Mouse (Mus musculus) lung, adult 2 months (tissue): Measurements from ENCODE around the gene Gpsm1. TPM values are rescaled to one million over a fixed set of nuclear protein-coding genes. Genes with fewer than 3 reads are reported as not detected.

Source experiments
- DNase-seq: peaks from one replicate; pipeline ENCODE4 v3.0.0; 2022
- H3K4me1 ChIP-seq: fragments of 200-500 bp; 2 replicates; pipeline ENCODE4 v1.6.1; 2011; ENCODE audit warnings: low read length; ENCODE audit not compliant: control insufficient read depth, insufficient read depth
- H3K4me3 ChIP-seq: fragments of 200-500 bp; replicated peaks from 2 replicates; pipeline ENCODE3; 2011; ENCODE audit warnings: low read depth, mild to moderate bottlenecking, control low read depth, low read length; ENCODE audit errors: extremely low read depth
- CTCF ChIP-seq: fragments of 200-500 bp; IDR thresholded peaks from 2 replicates; pipeline ENCODE4 v1.5.1; 2011; ENCODE audit warnings: mild to moderate bottlenecking, low read length, control low read depth; ENCODE audit not compliant: insufficient read depth
- POLR2A ChIP-seq: fragments of 200-500 bp; IDR thresholded peaks from 2 replicates; pipeline ENCODE4 v1.6.1; 2011; ENCODE audit warnings: low read depth, mild to moderate bottlenecking, control low read depth, low read length, borderline replicate concordance; ENCODE audit errors: extremely low read depth
- WGBS: fragments of 180-500 bp; shearing (Covaris S2); methylation state at CpG from one replicate; pipeline ENCODE4 v1.1.7; 2018; 5-methylcytosine and 5-hydroxymethylcytosine counted together
- polyA plus RNA-seq: library from polyadenylated mRNA; depleted of rRNA; stranded (reverse); fragments of >200 nt; gene quantifications from 2 replicates; pipeline ENCODE4 v1.2.3, GENCODE M21; 2012

Gene Gpsm1
- polyA plus RNA-seq, 1 experiment = 56.2 TPM

GRCm38 (mm10) chr2:26351358-26352290, 36.3 kb downstream of the Gpsm1 start, which contains the start of gene Dnlz:
TSS of gene Dnlz (minus strand) at chr2:26352110.
- peak; percentile 71 for TF ChIP-seq CTCF
- TF ChIP-seq POLR2A = peak; percentile 17; the same call in 1 of the 2 replicates
- Histone ChIP-seq H3K4me3 (peak within 1 kb of the TSS; percentile 93), H3K4me1 (peaks cover 17% of the 10 kb centered on the region)
- peak; percentile 93 for DNase-seq
- WGBS = 2% methylated on average over 62 of the region's 62 CpGs

DNA sequence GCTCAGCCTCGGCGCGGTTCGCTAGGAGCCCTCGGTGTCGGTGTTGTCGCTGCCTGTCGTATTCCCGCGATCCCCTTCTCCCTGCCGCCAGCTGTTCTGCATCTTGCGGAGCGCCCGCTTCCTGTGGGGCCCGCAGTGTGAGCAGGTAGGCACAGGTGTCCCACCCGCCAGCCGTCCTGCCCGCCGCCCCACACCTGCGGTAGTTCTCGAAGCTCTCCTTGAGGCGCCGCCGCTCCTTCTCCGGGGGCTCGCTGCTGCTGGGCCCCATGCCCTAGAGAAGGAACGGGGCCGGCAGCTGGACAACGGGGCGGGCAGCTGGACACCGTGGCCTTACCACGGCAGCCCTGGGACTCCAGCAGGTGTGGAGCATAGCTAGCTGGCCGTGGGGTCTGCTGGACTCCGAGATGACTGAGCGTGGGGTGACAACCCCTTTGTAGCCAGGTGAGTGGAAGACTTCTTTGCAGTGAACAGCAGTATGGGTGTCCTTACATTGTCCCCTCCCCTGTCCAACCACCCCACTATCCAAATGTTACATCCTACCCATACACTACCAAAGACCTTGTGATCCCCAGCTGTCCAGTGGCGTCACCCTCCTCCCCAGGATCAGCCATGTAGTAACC, 37.1 kb downstream of the Gpsm1 start:
- DNase-seq = peak; percentile 61
- 3% methylated on average over 36 of the region's 36 CpGs for WGBS
- Histone ChIP-seq H3K4me1 (peaks cover 17% of the 10 kb centered on the region), H3K4me3 (peak overlapping the region; percentile 93)
- no peak for TF ChIP-seq CTCF
- no peak for TF ChIP-seq POLR2A

- Histone ChIP-seq H3K4me3 (no peak overlapping the region), H3K4me1 (peaks cover 17% of the 10 kb centered on the region)
- DNase-seq = no peak
- TF ChIP-seq POLR2A (no peak), CTCF (no peak)
- 87% methylated on average over 11 of the region's 11 CpGs for whole genome bisulfite sequencing
These were observed 38.0 kb downstream of the Gpsm1 start for GRCm38 (mm10) chr2:26353066-26353980.

DNA sequence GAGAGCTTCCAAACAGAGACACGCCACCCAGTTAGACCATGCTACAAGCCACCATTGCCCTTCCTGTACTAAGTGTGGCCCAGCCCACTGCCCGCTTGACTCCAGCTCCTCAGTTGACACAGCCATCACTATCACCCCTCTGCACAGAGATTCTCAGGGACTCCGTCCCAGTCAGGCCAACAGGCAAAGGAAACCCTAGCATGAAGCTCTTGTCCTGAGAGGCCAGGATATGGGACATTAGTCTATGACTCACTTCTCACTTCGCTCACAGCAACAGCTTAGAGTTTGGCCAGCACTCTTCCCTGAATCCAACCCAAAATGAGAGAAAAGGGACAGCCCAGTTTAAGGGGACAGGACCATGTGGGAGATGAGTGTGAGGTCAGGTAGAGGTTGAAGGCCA, 39.1 kb downstream of the Gpsm1 start:
- H3K4me3 ChIP-seq = no peak overlapping the region
- DNase-seq = no peak
- WGBS = 74% methylated on average over 4 of the region's 4 CpGs
- TF ChIP-seq CTCF (no peak), POLR2A (no peak)
- peaks cover 10% of the 10 kb centered on the region for H3K4me1 ChIP-seq

- no peak for TF ChIP-seq CTCF
- TF ChIP-seq POLR2A = no peak
- WGBS = 83% methylated on average over 4 of the region's 4 CpGs
- DNase-seq = no peak
- no peak overlapping the region for H3K4me3 ChIP-seq
- peaks cover 3% of the 10 kb centered on the region; the same call in 1 of the 2 replicates for H3K4me1 ChIP-seq
These were observed 40.9 kb downstream of the Gpsm1 start for GRCm38 (mm10) chr2:26356231-26356630.

DNA sequence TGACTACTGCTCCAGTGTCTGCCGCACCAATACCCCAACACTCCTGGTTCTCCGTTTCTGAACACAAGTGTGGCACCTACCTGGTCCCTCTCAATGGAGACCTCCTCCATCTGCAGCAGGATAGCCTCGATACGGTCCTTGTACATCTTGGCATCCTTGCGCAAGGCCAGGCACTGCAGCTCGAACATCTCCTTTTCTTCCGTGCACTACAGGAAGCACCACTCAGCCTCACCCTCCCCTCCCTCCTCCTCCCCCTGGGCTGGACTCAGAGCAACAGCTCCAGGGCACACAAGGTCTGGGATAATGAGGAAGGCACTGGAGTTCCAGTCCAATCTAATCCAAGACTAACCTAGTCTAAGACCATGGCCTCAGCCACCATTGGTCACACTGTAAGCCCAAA, 41.4 kb downstream of the Gpsm1 start:
- TF ChIP-seq POLR2A = peak; percentile 72; the same call in 1 of the 2 replicates
- no peak for TF ChIP-seq CTCF
- DNase-seq = no peak
- Histone ChIP-seq H3K4me1 (peaks cover 3% of the 10 kb centered on the region; the same call in 1 of the 2 replicates), H3K4me3 (peak overlapping the region; percentile 37)
- 56% methylated on average over 7 of the region's 7 CpGs for WGBS

- H3K4me3 ChIP-seq = no peak overlapping the region
- H3K4me1 ChIP-seq = peaks cover 1% of the 10 kb centered on the region; the same call in 1 of the 2 replicates
- TF ChIP-seq CTCF (no peak), POLR2A (no peak)
- 64% methylated on average over 15 of the region's 15 CpGs for WGBS
- DNase-seq = no peak
These were observed 42.2 kb downstream of the Gpsm1 start for GRCm38 (mm10) chr2:26357484-26357883.

- WGBS = 77% methylated on average over 13 of the region's 13 CpGs
- Histone ChIP-seq H3K4me3 (no peak overlapping the region), H3K4me1 (no peaks in the 10 kb centered on the region)
- no peak for DNase-seq
- TF ChIP-seq POLR2A = no peak
- TF ChIP-seq CTCF = no peak
These were observed 43.5 kb downstream of the Gpsm1 start for GRCm38 (mm10) chr2:26358667-26359320.

DNA sequence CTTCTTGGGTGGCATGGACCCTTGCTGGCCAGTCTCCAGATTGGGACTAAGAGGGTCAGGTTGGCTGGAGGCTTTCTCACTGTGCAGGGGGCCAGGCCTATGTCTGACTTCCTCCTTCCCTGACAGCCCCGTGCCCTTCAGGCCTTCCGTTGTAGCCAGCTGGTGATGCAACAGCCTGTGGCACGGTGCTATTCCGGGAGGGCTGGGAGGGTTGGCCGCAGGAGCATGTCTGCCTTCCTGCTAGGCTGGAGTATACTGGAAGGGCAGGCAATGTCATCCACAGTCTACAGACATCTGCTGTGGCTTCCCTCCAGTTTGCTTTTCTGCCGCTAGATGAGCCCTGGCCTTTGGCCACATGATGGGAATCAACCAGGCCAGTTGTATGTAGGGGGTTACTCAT, 44.7 kb downstream of the Gpsm1 start:
- no peak for TF ChIP-seq CTCF
- TF ChIP-seq POLR2A = no peak
- no peak for DNase-seq
- H3K4me1 ChIP-seq = no peaks in the 10 kb centered on the region
- no peak overlapping the region for H3K4me3 ChIP-seq
- 52% methylated on average over 6 of the region's 6 CpGs for WGBS
